11 mouse cellular contexts compared by ENCODE assay signal in the genomic region with DNA sequence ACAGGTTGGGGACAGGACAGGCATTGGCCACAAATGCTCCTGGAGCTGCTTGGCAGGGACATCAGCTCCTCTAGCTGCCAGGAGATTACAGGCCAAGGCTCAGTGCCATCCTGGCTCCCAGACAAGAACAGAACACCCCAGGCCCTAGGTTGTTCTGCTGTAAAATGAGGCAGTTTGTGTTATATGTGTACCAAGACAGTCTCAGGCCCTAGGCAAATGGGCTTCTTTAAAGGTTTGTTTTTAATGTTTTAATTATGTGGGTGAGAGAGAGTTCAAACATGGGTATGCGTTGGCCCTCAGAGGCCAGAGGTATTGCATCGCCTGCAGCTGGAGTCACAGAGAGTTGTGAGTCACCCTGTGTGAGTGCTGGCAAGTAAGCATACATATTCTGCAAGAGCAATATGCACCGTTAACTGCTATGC. TPM values are rescaled to one million over a fixed set of nuclear protein-coding genes. Genes with fewer than 3 reads are reported as not detected.
A peak's percentile ranks its signal among the peaks of the same experiment; 100 is the strongest.
DNase-seq lines count a peak whose midpoint lies in the region; TF ChIP-seq lines count a peak whose summit lies in the region.
"Had no signal": no experiment of that assay in that cellular context is flagged by ENCODE, and none has a peak within 500 bp of the region (broad histone marks: within the 10 kb centered on the region; RNA-seq: fewer than 3 reads in every experiment).

No protein-coding gene starts in this region.

- no peaks in the 10 kb centered on the region for H3K27me3 ChIP-seq in thymus, adult 2 months (ENCODE audit: control insufficient read depth, insufficient read depth, low read length)
- H3K27me3 ChIP-seq: heart, embryonic 15.5 days had no signal

- no peaks in the 10 kb centered on the region for H3K36me3 ChIP-seq in thymus, adult 2 months (ENCODE audit: control insufficient read depth, insufficient read depth, low read length)
- H3K36me3 ChIP-seq: heart, embryonic 15.5 days; liver, embryonic 15.5 days had no signal

- DNase-seq in layer of hippocampus, adult 2 months (ENCODE audit: low spot score in 2 of 2) = no peak
- DNase-seq in layer of hippocampus, adult 11-12 months (ENCODE audit: low spot score) = no peak
- peak; percentile 81 for DNase-seq in adipocyte (ENCODE audit: low spot score)
- peak; percentile 90 for DNase-seq in cerebellum, adult 11-12 months
- DNase-seq in heart, postnatal 14 days = peak; percentile 52 to 66
- no peak for DNase-seq in thymus, postnatal 36 days
- no peak for DNase-seq in thymus, adult 2 months
- DNase-seq: layer of hippocampus, adult 9-11 months; thymus, postnatal 25 days had no signal

- intact Hi-C loops in heart, postnatal 14 days (cut with DNase I) = loop anchor here (5.0 kb wide), 1 partner anchor 38 kb away; no protein-coding TSS in a partner anchor

- no peak overlapping the region for H3K4me3 ChIP-seq in layer of hippocampus, adult 2 months
- H3K4me3 ChIP-seq in thymus, adult 2 months (ENCODE audit: control insufficient read depth, insufficient read depth, low read length) = no peak overlapping the region
- H3K4me3 ChIP-seq: heart, embryonic 15.5 days; liver, embryonic 15.5 days had no signal

- H3K27ac ChIP-seq in layer of hippocampus, adult 2 months = peak overlapping the region; percentile 47; the same call in 1 of the 2 replicates
- H3K27ac ChIP-seq in thymus, adult 2 months (ENCODE audit: control insufficient read depth, insufficient read depth, low read length) = no peak overlapping the region
- H3K27ac ChIP-seq: heart, embryonic 15.5 days; liver, embryonic 15.5 days had no signal

- no peak for TF ChIP-seq POLR2A in thymus, adult 2 months (IDR thresholded peaks at IDR 0.05; ENCODE audit: control insufficient read depth, extremely low read depth, insufficient read depth, low read length, poor library complexity)

- H3K4me1 ChIP-seq in thymus, adult 2 months (replicated peaks; ENCODE audit: control insufficient read depth, insufficient read depth, low read length) = no peaks in the 10 kb centered on the region

- WGBS in thymus, adult 2 months = 91% methylated on average over 3 of the region's 3 CpGs

- no peak for TF ChIP-seq CTCF in layer of hippocampus, adult 2 months (conservative IDR thresholded peaks at IDR 0.05)
- TF ChIP-seq CTCF in thymus, adult 2 months (IDR thresholded peaks at IDR 0.05; ENCODE audit: borderline replicate concordance, control insufficient read depth, extremely low read depth, insufficient read depth, low read length, poor library complexity) = no peak

RNA-seq across cellular contexts. Expression of a gene that starts 8.0 kb away (rescaled TPM):
- total RNA-seq in layer of hippocampus, adult 2 months (2021) = 100 to 1,000 TPM; 207 to 216 TPM
- 100 to 1,000 TPM; 246 to 265 TPM for total RNA-seq in heart, postnatal 14 days (2021)
- 386 and 423 TPM in 2 replicates for polyA plus RNA-seq in thymus, adult 2 months (2012; rRNA removed)

RNA-seq across cellular contexts. Expression of a gene that starts 52.5 kb away (rescaled TPM):
- total RNA-seq in layer of hippocampus, adult 2 months (2021) = 100 to 1,000 TPM; 352 to 358 TPM
- total RNA-seq in heart, postnatal 14 days (2021) = 100 to 1,000 TPM in 1 of 2 experiments, 10 to 100 TPM in 1; 100.0 to 104 TPM
- 133 and 164 TPM in 2 replicates for polyA plus RNA-seq in thymus, adult 2 months (2012; rRNA removed)

Comparison
In these comparisons a context has a peak if more than half of its experiments do, and no peak if none do; other contexts are left out.
1. DNase-seq: peak in adipocyte (single experiment), cerebellum, adult 11-12 months (single experiment) and heart, postnatal 14 days (2 of 2); none in layer of hippocampus, adult 2 months (0 of 2), layer of hippocampus, adult 11-12 months (single experiment), thymus, postnatal 36 days (0 of 2) and thymus, adult 2 months (single experiment).